Mouse (Mus musculus) testis, adult 2 months (tissue): ENCODE data around the gene Dlat. TPM values are rescaled to one million over a fixed set of nuclear protein-coding genes. Genes with fewer than 3 reads are reported as not detected.

Experiments used
- H3K27ac ChIP-seq: fragments of 200-500 bp; 2 replicates; pipeline ENCODE4 v1.5.1; 2012; ENCODE audit warnings: low read depth, low read length; ENCODE audit not compliant: control insufficient read depth, insufficient read depth
- H3K27me3 ChIP-seq: fragments of 200-500 bp; 2 replicates; pipeline ENCODE4 v1.6.1; 2012; ENCODE audit warnings: mild to moderate bottlenecking, low read length, moderate library complexity; ENCODE audit not compliant: control insufficient read depth, insufficient read depth
- H3K36me3 ChIP-seq: fragments of 200-500 bp; 2 replicates; pipeline ENCODE4 v1.6.1; 2012; ENCODE audit warnings: mild to moderate bottlenecking, low read length; ENCODE audit not compliant: control insufficient read depth, insufficient read depth
- H3K4me1 ChIP-seq: fragments of 200-500 bp; 2 replicates; pipeline ENCODE4 v1.6.1; 2012; ENCODE audit warnings: low read length; ENCODE audit not compliant: control insufficient read depth, insufficient read depth
- H3K4me3 ChIP-seq: fragments of 200-500 bp; 2 replicates; pipeline ENCODE4 v1.5.1; 2012; ENCODE audit warnings: low read depth, mild to moderate bottlenecking, low read length, moderate library complexity, mixed read lengths; ENCODE audit not compliant: control insufficient read depth
- CTCF ChIP-seq: fragments of 200-500 bp; IDR thresholded peaks from 2 replicates; pipeline ENCODE4 v1.5.1; 2012; ENCODE audit warnings: low read depth, mild to moderate bottlenecking, inconsistent platforms, low read length, moderate library complexity; ENCODE audit not compliant: control insufficient read depth, insufficient read depth, insufficient replicate concordance
- POLR2A ChIP-seq: fragments of 200-500 bp; IDR thresholded peaks from 2 replicates; pipeline ENCODE4 v1.6.1; 2012; ENCODE audit warnings: low read depth, mild to moderate bottlenecking, inconsistent platforms, low read length, moderate library complexity; ENCODE audit not compliant: control insufficient read depth
- polyA plus RNA-seq: library from polyadenylated mRNA; depleted of rRNA; stranded (reverse); fragments of >200 nt; gene quantifications from 2 replicates; pipeline ENCODE4 v1.2.3, GENCODE M21; 2012

Dlat gene
- polyA plus RNA-seq, 1 experiment, result 36.8 TPM

- Histone ChIP-seq H3K4me1 (peaks cover 5% of the 10 kb centered on the region), H3K27me3 (no peaks in the 10 kb centered on the region), H3K27ac (peak within 1 kb of the TSS; percentile 84), H3K36me3 (no peaks in the 10 kb centered on the region; the same call in 1 of the 2 replicates), H3K4me3 (peak within 1 kb of the TSS; percentile 94)
- TF ChIP-seq CTCF (no peak), POLR2A (peak; percentile 97)
These were observed 56.2 kb downstream of the Dlat start, which contains the start of the genes Sdhd and Timm8b for GRCm38 (mm10) chr9:50603189-50603997. TSS of gene Sdhd (minus strand) at chr9:50603812. TSS of gene Timm8b (plus strand) at chr9:50603910.

- Histone ChIP-seq H3K4me3 (peak overlapping the region; percentile 12), H3K27ac (no peak overlapping the region), H3K27me3 (no peaks in the 10 kb centered on the region), H3K4me1 (peaks cover 5% of the 10 kb centered on the region), H3K36me3 (no peaks in the 10 kb centered on the region; the same call in 1 of the 2 replicates)
- no peak for TF ChIP-seq CTCF
These were observed 57.3 kb downstream of the Dlat start for GRCm38 (mm10) chr9:50602055-50602845.

GRCm38 (mm10) chr9:50601536-50601935, 58.0 kb downstream of the Dlat start:
- peaks cover 5% of the 10 kb centered on the region for H3K4me1 ChIP-seq
- TF ChIP-seq POLR2A, result no peak
- no peak for TF ChIP-seq CTCF
- no peak overlapping the region for H3K4me3 ChIP-seq
- H3K36me3 ChIP-seq, result peaks cover 1% of the 10 kb centered on the region
- H3K27me3 ChIP-seq, result no peaks in the 10 kb centered on the region
- H3K27ac ChIP-seq, result no peak overlapping the region

- TF ChIP-seq POLR2A, result no peak
- no peak for TF ChIP-seq CTCF
- H3K27ac ChIP-seq, result no peak overlapping the region
- H3K4me1 ChIP-seq, result peaks cover under 1% of the 10 kb centered on the region; the same call in 1 of the 2 replicates
- no peak overlapping the region for H3K4me3 ChIP-seq
- H3K36me3 ChIP-seq, result peaks cover 2% of the 10 kb centered on the region
- H3K27me3 ChIP-seq, result no peaks in the 10 kb centered on the region
These were observed 62.6 kb downstream of the Dlat start for GRCm38 (mm10) chr9:50596973-50597372.

- no peaks in the 10 kb centered on the region for H3K27me3 ChIP-seq
- H3K4me3 ChIP-seq, result no peak overlapping the region
- H3K27ac ChIP-seq, result no peak overlapping the region
- peaks cover 2% of the 10 kb centered on the region; the same call in 1 of the 2 replicates for H3K36me3 ChIP-seq
- H3K4me1 ChIP-seq, result no peaks in the 10 kb centered on the region
- TF ChIP-seq POLR2A, result no peak
These were observed 64.7 kb downstream of the Dlat start for GRCm38 (mm10) chr9:50594794-50595417.

- H3K36me3 ChIP-seq, result peaks cover 2% of the 10 kb centered on the region; the same call in 1 of the 2 replicates
- H3K27me3 ChIP-seq, result no peaks in the 10 kb centered on the region
- H3K27ac ChIP-seq, result no peak overlapping the region
- H3K4me1 ChIP-seq, result no peaks in the 10 kb centered on the region
- H3K4me3 ChIP-seq, result no peak overlapping the region
- TF ChIP-seq CTCF (peak; percentile 33; the same call in 1 of the 2 replicates), POLR2A (no peak)
These were observed 66.0 kb downstream of the Dlat start for GRCm38 (mm10) chr9:50593544-50593943.

GRCm38 (mm10) chr9:50592955-50593354, 66.6 kb downstream of the Dlat start:
- no peak overlapping the region for H3K4me3 ChIP-seq
- TF ChIP-seq POLR2A (no peak), CTCF (no peak)

More at GRCm38 (mm10) chr9:50592955-50593354, 66.6 kb downstream of the Dlat start:
- H3K27ac ChIP-seq, result no peak overlapping the region
- peaks cover 2% of the 10 kb centered on the region; the same call in 1 of the 2 replicates for H3K36me3 ChIP-seq
- no peaks in the 10 kb centered on the region for H3K4me1 ChIP-seq
- no peaks in the 10 kb centered on the region for H3K27me3 ChIP-seq
